Mouse (Mus musculus): Measurements from ENCODE around the gene Inka2.

Gene Inka2

DNA sequence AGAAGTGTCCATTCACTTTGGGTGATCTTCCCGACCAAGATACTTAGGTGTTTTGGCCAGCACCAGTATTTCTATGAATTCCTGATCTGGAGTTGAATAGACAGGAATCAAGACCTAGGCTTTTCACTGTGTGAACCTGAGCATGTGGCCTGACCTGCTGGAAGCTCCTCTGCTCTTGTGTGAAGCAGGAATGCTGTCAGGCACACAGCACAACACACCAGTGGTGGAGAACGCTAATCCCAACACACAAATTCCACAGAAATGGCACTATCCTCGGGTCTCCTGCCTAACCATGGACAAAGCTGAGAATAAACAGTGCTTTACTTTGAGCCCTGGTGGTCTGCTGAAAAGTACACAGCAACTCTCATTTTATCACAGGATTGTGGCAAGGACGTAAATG lies 16.1 kb downstream of the Inka2 start:
- DNase-seq (ENCODE audit: extremely low read depth, low read depth, low spot score): no peak

DNA sequence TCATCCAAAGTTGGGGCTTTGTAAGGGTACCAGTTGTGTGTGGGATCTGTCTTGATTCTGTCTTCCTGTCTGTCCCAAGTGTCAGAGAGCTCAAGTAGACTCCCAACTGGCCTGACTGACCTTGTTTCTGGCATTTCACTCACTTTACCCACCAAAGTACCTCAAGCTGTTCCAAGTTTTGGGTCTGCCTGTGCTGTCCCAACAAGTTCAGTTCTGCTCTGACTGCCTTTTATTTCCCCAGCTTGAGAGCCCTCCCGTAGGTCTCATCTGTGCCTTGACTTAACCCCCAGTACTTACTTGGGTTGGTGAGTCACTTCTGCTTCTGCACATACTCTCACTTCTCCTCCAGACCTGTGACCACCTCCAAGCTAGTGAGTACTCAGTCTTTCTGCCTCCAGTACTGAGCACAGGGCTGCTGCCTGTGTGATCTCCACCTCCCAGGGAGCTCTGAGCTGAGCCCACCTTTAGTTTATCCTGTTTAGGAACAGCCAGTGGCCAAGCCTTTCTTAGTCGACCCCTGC lies 17.3 kb downstream of the Inka2 start:
- no peak for DNase-seq (ENCODE audit: extremely low read depth, low read depth, low spot score)

DNA sequence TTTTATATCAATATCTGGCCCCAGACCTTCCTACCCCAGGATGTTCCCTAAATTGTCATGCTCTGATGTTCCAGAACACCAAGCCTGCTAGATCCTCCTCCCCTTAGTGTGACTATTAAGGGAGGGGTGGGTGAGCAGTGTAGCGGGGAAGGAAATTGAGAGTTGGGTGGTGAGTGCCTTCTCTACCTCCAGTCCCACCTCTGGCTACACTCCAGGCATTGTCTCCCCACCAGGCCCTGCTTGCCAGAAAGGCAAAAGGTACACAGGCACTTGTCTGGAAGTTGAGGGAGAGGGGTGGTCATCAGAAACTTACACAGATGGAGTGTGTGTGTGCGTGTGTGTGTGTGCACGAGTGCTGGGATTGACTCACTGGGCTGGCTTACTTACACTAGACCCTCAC lies 18.1 kb downstream of the Inka2 start:
- DNase-seq (ENCODE audit: extremely low read depth, low read depth, low spot score): no peak

DNA sequence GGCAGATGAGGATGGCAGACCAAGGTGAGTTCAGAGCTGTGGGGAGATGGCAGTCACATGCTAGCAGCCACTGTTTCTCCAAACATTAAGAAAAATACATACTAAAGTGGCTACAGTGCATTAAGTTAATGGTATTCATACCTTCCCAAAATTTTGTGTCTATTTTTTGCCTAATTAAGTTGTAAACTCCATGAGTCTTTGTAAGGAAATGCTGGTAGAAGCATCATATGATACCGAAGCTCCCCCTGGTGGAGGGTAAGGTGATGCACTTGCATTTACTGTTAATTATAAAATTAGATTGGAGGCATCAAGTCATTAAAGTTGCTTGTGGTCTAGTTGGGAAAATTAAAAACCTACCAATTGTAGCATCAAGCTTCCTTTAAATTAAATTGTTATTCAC lies 21.6 kb downstream of the Inka2 start:
- no peak for DNase-seq (ENCODE audit: extremely low read depth, low read depth, low spot score)

DNA sequence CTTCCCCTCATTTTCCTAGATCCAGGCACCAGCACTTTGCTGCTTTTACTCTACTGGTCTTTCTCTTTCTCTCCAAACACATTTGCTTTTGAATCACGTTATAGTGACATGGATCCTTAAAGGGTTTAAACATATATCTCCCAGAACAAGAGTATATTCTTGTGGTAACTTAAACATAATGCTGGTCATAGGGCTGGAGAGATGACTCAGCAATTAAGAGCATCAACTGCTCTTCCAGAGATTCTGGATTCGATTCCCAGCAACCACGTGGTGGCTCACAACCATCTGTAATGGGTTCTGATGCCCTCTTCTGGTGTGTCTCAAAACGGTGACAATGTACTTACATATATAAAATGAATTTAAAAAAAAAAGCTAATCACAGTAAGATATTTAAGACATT lies 28.0 kb downstream of the Inka2 start:
- no peak for DNase-seq (ENCODE audit: extremely low read depth, low read depth, low spot score)

DNA sequence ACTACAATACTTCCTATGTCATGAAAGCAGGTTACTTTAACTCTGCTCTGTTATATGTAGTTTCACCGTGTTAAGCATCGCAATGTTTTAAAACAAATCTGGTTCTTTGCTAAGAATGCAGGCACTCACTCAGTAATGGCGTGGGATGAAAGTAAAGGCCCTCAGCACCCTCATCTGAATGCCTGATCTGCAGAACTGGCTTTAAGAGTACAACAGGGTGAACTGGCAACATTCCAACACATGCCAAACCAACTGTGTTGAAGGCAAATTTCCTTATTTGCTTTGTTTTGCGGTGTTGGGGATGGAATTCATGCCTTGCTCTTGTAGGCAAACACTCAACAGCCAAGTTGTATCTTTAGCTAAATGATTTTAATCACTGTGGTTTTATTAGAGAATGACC lies 29.1 kb downstream of the Inka2 start:
- DNase-seq (ENCODE audit: extremely low read depth, low read depth, low spot score): no peak

DNA sequence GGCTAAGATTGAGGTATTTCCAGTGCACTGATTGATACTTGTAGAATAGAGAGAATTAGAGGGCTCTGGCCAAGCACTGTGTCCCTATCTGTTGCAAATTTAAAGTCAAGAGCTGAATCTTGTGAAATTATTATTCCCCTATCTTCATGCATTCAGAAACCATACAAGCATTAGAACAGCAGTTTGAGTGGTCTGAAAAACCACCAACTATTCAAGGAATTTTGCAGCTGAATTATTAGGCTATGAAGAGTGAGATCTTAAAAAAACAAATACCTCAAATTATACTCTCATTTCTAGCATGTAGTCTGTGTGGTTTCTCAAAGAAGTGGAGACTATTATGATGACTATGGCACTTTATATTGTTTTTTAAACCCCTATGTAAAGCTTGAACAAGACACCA lies 30.9 kb downstream of the Inka2 start:
- DNase-seq (ENCODE audit: extremely low read depth, low read depth, low spot score): no peak

DNA sequence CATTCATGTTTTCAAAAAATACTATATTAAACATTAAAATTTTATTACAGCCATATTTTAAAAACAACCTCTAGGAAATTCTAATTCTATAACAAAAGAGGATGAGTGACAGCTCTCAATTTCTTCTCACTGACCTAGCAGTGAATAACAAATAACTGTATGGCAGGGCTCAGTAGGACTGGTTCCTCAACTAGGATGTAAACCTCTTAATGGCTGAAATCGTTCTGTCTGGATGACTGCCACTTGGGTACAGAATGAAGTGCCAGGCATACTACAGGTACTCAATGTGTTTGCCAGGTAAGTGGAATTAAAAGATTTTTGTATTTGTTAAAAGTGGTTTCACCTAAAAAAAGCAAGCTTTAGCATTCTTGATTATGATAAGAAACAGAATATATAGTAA lies 31.7 kb downstream of the Inka2 start:
- no peak for DNase-seq (ENCODE audit: extremely low read depth, low read depth, low spot score)

DNA sequence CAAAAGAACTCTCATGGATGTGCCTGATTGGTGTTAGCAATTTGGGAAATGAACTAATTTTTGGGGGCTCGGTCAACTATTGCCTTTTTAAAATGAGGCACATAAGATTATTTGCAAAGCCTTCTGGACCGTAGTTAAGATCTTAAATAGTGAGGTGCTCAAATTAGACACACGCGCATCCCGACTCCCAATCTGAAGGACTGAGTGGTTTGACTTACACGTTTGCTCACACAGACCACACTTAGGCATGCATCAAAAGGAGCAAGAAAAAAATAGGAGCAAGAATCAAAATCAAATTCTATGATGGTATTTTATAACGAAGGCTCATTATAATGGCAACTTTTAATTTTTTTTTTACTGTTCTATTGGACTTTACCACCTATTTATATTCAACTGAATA lies 32.7 kb downstream of the Inka2 start:
- DNase-seq (ENCODE audit: extremely low read depth, low read depth, low spot score): no peak

DNA sequence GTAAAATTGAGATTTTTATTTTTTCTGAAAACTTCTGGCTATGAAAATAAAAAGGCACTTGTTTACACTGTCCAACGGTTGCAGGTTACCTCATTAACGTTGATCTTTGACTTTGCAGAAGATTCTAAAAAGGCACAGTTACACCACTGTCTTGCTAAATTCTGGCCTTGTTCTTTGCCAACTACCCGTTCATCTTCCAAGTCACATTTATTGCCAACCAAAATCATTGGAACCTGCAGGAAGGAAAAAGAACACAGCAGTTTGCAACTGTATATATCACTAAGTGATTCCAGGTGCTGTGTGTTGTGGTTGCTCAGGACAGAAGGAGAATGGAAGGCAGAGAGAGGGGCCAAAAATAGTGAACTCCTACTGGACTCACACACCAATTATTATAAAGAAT lies 33.3 kb downstream of the Inka2 start:
- DNase-seq (ENCODE audit: extremely low read depth, low read depth, low spot score): no peak

DNA sequence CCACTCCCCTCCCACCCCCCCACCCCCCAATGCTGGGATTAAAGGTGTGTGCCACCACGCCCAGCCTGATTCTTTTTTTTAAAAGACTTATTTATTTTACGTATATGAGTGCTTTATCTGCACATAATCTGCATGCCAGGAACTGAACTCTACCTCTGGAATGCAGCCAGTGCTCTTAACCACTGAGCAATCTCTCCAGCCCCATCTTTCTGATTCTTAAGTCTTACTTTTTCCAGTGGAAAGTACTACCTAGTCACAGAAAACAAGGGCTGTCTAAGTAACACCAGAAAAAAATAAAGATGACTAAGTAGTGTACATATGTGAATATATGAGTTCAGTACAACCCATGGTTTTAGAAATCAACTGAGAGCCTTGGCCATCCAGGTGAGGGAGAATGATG lies 42.1 kb downstream of the Inka2 start:
- DNase-seq (ENCODE audit: extremely low read depth, low read depth, low spot score): no peak

DNA sequence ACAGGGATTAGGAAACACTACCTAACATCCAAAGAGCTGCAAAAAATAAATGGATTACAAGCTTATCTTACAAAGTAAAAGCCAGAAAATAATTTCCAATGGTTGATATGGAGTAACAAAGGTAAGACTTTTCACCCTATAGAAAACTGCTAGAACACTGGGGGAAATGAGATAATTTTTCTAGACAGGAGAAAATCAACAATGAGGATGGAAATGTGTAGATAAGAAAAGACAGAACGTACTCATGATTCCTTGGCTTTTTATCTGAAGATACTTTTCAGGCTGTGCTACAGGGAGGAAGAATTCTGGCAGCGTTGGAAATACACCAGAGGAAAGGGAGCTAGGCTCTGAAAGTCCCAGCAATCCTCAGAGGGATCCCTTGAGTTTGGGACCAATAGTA lies 46.4 kb downstream of the Inka2 start:
- DNase-seq (ENCODE audit: extremely low read depth, low read depth, low spot score): no peak

DNA sequence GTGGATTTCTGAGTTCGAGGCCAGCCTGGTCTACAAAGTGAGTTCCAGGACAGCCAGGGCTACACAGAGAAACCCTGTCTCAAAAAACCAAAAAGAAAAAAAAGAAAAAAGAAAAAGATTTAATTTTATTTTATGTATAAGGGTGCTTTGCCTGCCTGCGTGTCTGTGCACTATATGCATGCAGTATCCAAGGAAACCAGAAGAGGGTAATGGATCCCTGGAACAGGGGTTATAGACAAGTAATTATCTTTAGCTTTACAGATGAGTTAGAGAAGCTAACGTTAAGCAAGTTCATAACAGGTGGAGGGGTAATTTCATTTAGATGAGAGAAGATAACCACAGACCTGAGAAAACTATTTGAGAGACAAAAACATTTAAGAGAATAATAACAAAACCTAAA lies 49.8 kb downstream of the Inka2 start:
- DNase-seq (ENCODE audit: extremely low read depth, low read depth, low spot score): no peak

DNA sequence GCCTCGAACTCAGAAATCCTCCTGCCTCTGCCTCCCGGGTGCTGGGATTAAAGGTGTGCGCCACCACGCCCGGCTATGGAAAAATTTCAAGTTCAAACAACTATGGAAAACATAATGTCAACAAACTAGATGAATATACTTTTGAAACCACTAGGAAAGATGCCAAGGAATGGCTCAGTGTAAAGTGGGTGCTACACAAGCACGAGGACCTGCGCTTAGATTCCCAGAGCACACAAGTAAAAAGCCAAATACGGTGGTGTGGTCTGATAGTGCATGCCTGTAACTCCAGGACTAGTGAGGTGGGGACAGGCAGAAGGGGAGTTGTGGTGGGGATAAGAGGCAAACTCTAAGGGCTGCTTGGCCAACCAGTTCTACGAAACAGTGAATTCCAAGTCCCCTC lies 50.7 kb downstream of the Inka2 start:
- no peak for DNase-seq (ENCODE audit: extremely low read depth, low read depth, low spot score)

DNA sequence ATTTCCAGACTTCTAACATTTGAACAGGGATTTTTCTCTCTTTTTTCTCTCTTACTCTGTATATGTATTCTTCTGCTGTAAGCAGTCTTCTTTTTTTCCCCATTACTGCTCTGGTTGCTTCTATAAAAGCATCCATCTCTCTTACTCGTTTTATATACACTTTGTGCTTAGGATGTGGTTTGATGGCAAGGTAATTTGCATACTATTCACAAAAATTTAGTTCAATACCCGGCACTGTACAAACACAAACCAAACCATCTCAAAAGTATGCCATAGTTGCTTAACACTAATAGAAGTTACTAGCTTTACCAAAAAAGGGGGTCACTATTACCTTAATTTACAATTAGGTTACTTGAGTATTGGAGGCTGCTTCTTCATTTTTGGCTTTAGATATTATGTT lies 52.1 kb downstream of the Inka2 start:
- DNase-seq (ENCODE audit: extremely low read depth, low read depth, low spot score): no peak

DNA sequence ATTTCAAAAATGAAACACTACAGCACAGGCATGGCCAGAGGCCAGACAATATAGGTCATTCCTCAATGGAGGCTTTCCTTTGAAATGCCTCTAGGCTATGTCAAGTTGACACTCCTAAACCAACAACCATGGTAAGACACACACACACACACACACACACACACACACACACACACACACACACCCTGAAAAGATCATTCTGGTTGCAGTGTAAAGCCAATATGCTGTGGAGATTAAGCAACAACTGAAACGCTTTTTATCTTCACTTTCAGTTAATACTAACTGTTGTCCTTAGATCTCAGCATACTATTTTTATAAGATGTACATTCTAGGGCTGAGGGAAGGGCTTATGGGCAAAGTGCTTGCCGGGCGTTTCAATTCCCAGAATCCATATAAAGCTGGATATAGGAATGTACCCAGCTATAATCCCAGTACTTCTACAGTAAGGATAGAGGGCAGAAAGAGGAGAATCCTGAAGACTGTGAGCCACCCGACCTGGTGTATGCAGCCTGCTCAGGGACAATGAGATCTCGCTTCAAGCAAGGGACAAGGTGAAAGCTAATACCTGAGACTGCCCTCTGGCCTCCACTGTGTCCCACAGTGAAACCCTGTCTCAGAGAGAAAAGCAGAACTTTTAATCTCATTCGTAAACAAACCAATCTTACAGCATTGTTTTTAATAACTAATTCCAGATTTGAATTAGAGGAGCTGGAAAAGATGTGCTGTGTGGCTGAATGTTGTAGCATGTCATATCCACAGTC lies 53.1 kb downstream of the Inka2 start:
- no peak for DNase-seq (ENCODE audit: extremely low read depth, low read depth, low spot score)

DNA sequence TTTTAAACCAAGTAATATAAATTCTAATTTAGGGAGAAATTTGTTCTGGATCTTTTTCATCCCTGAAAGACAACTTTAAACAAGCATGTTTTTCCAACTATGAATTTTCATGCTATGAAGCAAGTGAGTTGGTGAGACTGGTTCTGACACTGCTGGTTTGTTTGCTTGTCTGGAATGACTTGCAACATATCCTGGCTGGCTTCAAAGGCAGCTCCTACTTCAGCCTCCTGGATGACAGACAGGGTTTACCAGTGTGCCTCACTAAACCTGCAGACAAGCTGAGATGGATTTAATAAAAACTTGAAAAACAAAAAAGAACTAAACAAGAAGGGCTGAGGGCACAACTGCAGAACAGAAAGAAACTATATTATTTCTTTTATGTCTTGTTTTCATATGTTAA lies 53.7 kb downstream of the Inka2 start:
- peak; percentile 58 for DNase-seq (ENCODE audit: extremely low read depth, low read depth, low spot score)

DNA sequence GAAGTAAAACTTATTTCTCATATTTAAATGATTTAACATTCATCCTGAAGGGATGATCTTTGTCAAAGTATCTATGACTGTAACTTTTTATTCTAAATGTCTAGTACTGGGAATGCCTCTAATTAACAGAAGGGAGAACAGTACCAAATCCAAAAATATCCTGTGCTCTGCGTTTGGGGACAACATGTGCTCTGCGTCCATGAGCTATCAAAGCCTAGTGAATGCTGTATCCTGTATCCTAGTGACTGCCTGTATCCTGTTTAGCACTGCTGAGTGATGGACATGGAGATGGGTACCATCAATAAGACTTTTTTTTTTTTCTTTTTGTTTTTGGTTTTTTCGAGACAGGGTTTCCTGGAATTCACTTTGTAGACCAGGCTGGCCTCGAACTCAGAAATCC lies 54.3 kb downstream of the Inka2 start:
- no peak for DNase-seq (ENCODE audit: extremely low read depth, low read depth, low spot score)

DNA sequence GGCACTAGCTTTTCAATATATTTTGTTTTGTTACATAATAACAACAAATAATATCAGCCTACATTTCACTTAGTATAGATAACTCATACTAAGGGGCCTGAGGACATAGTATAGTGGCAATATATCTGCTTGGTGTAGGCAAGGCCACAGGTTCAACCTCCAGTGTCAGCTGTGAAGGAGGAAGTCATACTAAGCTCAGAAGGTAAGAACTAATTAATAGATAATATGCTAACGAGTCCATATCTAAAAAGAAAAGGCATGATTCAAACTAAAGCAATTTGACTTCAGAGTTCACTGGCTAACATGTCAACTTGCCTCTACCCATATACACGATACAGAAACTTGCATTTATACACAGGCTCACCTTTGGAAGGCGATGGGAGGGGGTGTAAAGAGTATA lies 55.7 kb downstream of the Inka2 start:
- no peak for DNase-seq (ENCODE audit: extremely low read depth, low read depth, low spot score)

DNA sequence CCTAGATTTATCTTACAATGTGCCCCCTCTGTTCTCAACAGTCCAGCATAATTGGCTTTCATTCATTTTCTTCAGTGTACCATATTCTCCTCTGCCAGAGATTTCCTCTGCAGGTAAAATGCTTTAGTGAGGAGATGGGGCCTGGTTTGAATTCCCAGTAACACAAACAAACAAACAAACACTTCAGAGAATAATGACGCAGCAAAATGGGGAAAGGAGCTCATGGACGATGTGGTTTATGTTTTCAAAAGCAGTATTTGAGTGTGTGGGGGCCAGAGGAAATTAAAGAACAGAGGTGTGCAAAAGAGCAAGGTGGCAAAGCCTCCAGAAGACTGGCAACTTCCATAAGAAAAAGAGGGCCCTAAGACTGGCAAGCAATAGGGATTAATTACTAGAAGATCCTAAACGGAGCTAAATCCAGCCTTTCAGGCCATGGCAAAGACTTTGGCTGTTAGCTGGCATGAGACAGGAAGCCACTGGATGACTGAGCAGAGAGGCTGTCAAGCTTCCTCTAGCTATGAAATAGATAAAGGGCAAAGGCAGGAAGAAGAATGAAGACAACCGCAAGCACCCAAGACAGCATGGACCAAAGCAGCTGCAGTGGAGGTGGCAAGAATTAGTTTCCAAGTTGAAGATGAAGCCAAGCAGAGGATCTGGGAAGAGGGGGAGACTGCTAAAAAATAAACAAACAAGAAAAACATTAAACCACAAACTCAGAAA lies 58.9 kb downstream of the Inka2 start:
- DNase-seq (ENCODE audit: extremely low read depth, low read depth, low spot score): no peak

DNA sequence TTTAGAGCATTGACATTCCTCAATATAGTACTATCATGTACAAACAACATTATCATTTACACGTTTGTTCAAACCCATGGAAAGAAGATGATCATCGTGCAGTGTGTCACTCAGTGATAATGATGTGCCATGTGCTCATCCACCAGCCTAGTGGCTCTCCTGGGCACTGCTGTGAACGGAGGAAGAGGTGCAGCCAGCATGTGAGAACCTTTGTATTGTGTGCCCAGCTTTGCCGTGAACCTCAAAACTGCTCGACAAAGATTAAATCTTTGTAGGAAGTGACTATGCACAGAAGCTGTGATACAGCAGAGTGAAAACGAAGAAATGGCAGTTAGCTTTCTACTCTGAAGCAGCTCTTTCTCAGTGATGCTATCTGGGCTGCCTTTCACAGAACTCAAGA lies 64.1 kb downstream of the Inka2 start:
- DNase-seq (ENCODE audit: extremely low read depth, low read depth, low spot score): no peak

DNA sequence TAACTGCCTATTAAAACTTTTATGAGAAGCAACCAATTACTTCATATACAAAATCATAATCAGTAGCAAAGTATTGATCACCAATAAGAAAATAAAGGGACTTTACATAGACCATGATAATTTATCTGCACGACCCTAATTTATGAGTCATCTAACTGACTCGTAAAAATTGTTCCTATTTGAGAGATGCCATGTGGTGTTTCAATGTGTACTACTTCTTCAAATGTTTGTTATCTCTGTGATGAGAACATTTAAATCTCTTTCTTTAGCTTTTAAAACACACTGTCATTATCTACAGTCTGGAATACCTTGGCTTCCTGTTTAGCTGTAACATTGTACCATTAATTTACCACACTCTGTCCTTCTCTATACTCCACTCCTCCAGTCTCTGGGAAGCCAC lies 65.0 kb downstream of the Inka2 start:
- no peak for DNase-seq (ENCODE audit: extremely low read depth, low read depth, low spot score)

Data from fat pad, adult 2 months (tissue).